Mouse (Mus musculus) heart, embryonic 11.5 days (tissue): ENCODE measurements around the gene Cox10. TPM values are rescaled to one million over a fixed set of nuclear protein-coding genes. Genes with fewer than 3 reads are reported as not detected.

Source experiments
- ATAC-seq: fragments of 200-750 bp; cut with Nextera tagmentation; replicated peaks from 2 replicates; pipeline ENCODE4 v1.8.0; 2017; ENCODE audit warnings: moderate library complexity; ENCODE audit not compliant: insufficient number of reproducible peaks, low FRiP score, low TSS enrichment
- H3K27ac ChIP-seq: fragments of 300-500 bp; sonication (generic); 2 replicates; pipeline ENCODE4 v1.5.1; 2014; ENCODE audit warnings: mild to moderate bottlenecking, low read depth, low read length
- H3K27me3 ChIP-seq: fragments of 300-500 bp; sonication (generic); 2 replicates; pipeline ENCODE4 v1.6.1; 2014; ENCODE audit warnings: mild to moderate bottlenecking, low read length, mixed read lengths; ENCODE audit not compliant: control insufficient read depth, insufficient read depth
- H3K36me3 ChIP-seq: fragments of 300-500 bp; sonication (generic); 2 replicates; pipeline ENCODE4 v1.6.1; 2014; ENCODE audit warnings: mild to moderate bottlenecking, low read length, moderate library complexity, mixed read lengths; ENCODE audit not compliant: control insufficient read depth, insufficient read depth
- H3K4me1 ChIP-seq: fragments of 300-500 bp; sonication (generic); 2 replicates; pipeline ENCODE4 v1.6.1; 2014; ENCODE audit warnings: low read length; ENCODE audit not compliant: control insufficient read depth, insufficient read depth
- H3K4me2 ChIP-seq: fragments of 300-500 bp; sonication (generic); 2 replicates; pipeline ENCODE4 v1.6.1; 2014; ENCODE audit warnings: mild to moderate bottlenecking, moderate library complexity
- H3K4me3 ChIP-seq: fragments of 300-500 bp; sonication (generic); 2 replicates; pipeline ENCODE4 v1.5.1; 2014; ENCODE audit warnings: low read depth, low read length
- H3K9ac ChIP-seq: fragments of 300-500 bp; sonication (generic); 2 replicates; pipeline ENCODE4 v1.6.1; 2014; ENCODE audit warnings: mild to moderate bottlenecking, low read depth, low read length, moderate library complexity
- H3K9me3 ChIP-seq: fragments of 300-500 bp; sonication (generic); replicated peaks from 2 replicates; pipeline ENCODE4 v1.6.1; 2016; ENCODE audit warnings: low read length; ENCODE audit not compliant: control insufficient read depth
- WGBS: fragments of 180-500 bp; shearing (Covaris S2); extraction: QIAGEN DNeasy Blood & Tissue Kit; methylation state at CpG from one replicate; pipeline ENCODE4 v1.1.7; 2014; ENCODE audit not compliant: insufficient replicate concordance; 5-methylcytosine and 5-hydroxymethylcytosine counted together
- polyA plus RNA-seq: library from polyadenylated mRNA; unstranded; fragments of >200 nt; fragmentation: Nextera tagmentation; extraction: Ambion mirVana; gene quantifications from 2 replicates; pipeline ENCODE4 v1.2.1, GENCODE M21; 2014

Cox10 gene
- polyA plus RNA-seq, 1 experiment from 2014 or later, result 35.2 TPM

- Histone ChIP-seq H3K4me2 (no peak overlapping the region), H3K9ac (no peak overlapping the region), H3K4me1 (peaks cover 8% of the 10 kb centered on the region; the same call in 1 of the 2 replicates), H3K27ac (no peak overlapping the region), H3K4me3 (no peak overlapping the region), H3K27me3 (no peaks in the 10 kb centered on the region), H3K9me3 (no peaks in the 10 kb centered on the region), H3K36me3 (no peaks in the 10 kb centered on the region; the same call in 1 of the 2 replicates)
- ATAC-seq, result no peak
- WGBS, result 87% methylated on average over 6 of the region's 6 CpGs
These were observed 108.5 kb downstream of the Cox10 start for GRCm38 (mm10) chr11:63970818-63971217.

GRCm38 (mm10) chr11:63969205-63969910 lies 109.9 kb downstream of the Cox10 start:
- Histone ChIP-seq H3K4me1 (peaks cover 8% of the 10 kb centered on the region; the same call in 1 of the 2 replicates), H3K27me3 (no peaks in the 10 kb centered on the region), H3K27ac (no peak overlapping the region), H3K9me3 (no peaks in the 10 kb centered on the region), H3K9ac (no peak overlapping the region), H3K4me3 (no peak overlapping the region), H3K36me3 (no peaks in the 10 kb centered on the region), H3K4me2 (no peak overlapping the region)
- ATAC-seq, result no peak
- WGBS, result 47% methylated on average over 11 of the region's 11 CpGs

- no peak overlapping the region for H3K4me2 ChIP-seq
- H3K36me3 ChIP-seq, result 0 out of 2 replicates have a peak, but pooled peaks cover under 1% of the 10 kb centered on the region
- no peak overlapping the region for H3K9ac ChIP-seq
- no peaks in the 10 kb centered on the region for H3K9me3 ChIP-seq
- H3K27ac ChIP-seq, result no peak overlapping the region
- peaks cover 8% of the 10 kb centered on the region; the same call in 1 of the 2 replicates for H3K4me1 ChIP-seq
- WGBS, result 24% methylated on average over 3 of the region's 3 CpGs
- no peak for ATAC-seq
- no peak overlapping the region for H3K4me3 ChIP-seq
- no peaks in the 10 kb centered on the region for H3K27me3 ChIP-seq
These were observed 110.8 kb downstream of the Cox10 start for GRCm38 (mm10) chr11:63968388-63969035.

- Histone ChIP-seq H3K27ac (no peak overlapping the region), H3K9me3 (no peaks in the 10 kb centered on the region), H3K4me2 (no peak overlapping the region), H3K27me3 (no peaks in the 10 kb centered on the region), H3K36me3 (0 out of 2 replicates have a peak, but pooled peaks cover 2% of the 10 kb centered on the region), H3K9ac (no peak overlapping the region), H3K4me1 (peaks cover 8% of the 10 kb centered on the region; the same call in 1 of the 2 replicates), H3K4me3 (no peak overlapping the region)
- WGBS, result 74% methylated on average over 9 of the region's 9 CpGs
- no peak for ATAC-seq
These were observed 111.5 kb downstream of the Cox10 start for GRCm38 (mm10) chr11:63967641-63968387.

GRCm38 (mm10) chr11:63965437-63965836 lies 113.8 kb downstream of the Cox10 start:
- WGBS, result 42% methylated on average over 5 of the region's 5 CpGs
- H3K27ac ChIP-seq, result no peak overlapping the region

GRCm38 (mm10) chr11:63957207-63957606 lies 122.1 kb downstream of the Cox10 start:
- H3K36me3 ChIP-seq, result no peaks in the 10 kb centered on the region
- ATAC-seq, result no peak
- peaks cover 3% of the 10 kb centered on the region; the same call in 1 of the 2 replicates for H3K4me1 ChIP-seq
- H3K9ac ChIP-seq, result no peak overlapping the region
- no peak overlapping the region for H3K4me2 ChIP-seq
- no peaks in the 10 kb centered on the region for H3K9me3 ChIP-seq
- no peaks in the 10 kb centered on the region for H3K27me3 ChIP-seq
- no peak overlapping the region for H3K27ac ChIP-seq
- 29% methylated on average over 4 of the region's 4 CpGs for WGBS
- H3K4me3 ChIP-seq, result no peak overlapping the region

More at GRCm38 (mm10) chr11:63965437-63965836, 113.8 kb downstream of the Cox10 start:
- Histone ChIP-seq H3K9me3 (no peaks in the 10 kb centered on the region), H3K4me2 (no peak overlapping the region), H3K36me3 (0 out of 2 replicates have a peak, but pooled peaks cover 2% of the 10 kb centered on the region), H3K4me3 (no peak overlapping the region), H3K4me1 (peaks cover 8% of the 10 kb centered on the region; the same call in 1 of the 2 replicates), H3K27me3 (no peaks in the 10 kb centered on the region), H3K9ac (no peak overlapping the region)
- ATAC-seq, result no peak

- no peak for ATAC-seq
- H3K27me3 ChIP-seq, result no peaks in the 10 kb centered on the region
These were observed 122.5 kb downstream of the Cox10 start for GRCm38 (mm10) chr11:63956748-63957147.

GRCm38 (mm10) chr11:63953887-63954286 lies 125.4 kb downstream of the Cox10 start:
- H3K4me2 ChIP-seq, result no peak overlapping the region
- peaks cover 7% of the 10 kb centered on the region; the same call in 1 of the 2 replicates for H3K4me1 ChIP-seq
- H3K4me3 ChIP-seq, result no peak overlapping the region
- no peaks in the 10 kb centered on the region for H3K9me3 ChIP-seq
- H3K36me3 ChIP-seq, result no peaks in the 10 kb centered on the region
- H3K9ac ChIP-seq, result no peak overlapping the region
- WGBS, result 70% methylated on average over 2 of the region's 2 CpGs
- H3K27ac ChIP-seq, result no peak overlapping the region
- H3K27me3 ChIP-seq, result peaks cover 4% of the 10 kb centered on the region; the same call in 1 of the 2 replicates
- ATAC-seq, result no peak

More at GRCm38 (mm10) chr11:63956748-63957147, 122.5 kb downstream of the Cox10 start:
- H3K9ac ChIP-seq, result no peak overlapping the region
- no peaks in the 10 kb centered on the region for H3K9me3 ChIP-seq
- no peaks in the 10 kb centered on the region for H3K36me3 ChIP-seq
- no peak overlapping the region for H3K27ac ChIP-seq
- H3K4me3 ChIP-seq, result no peak overlapping the region
- peaks cover 7% of the 10 kb centered on the region; the same call in 1 of the 2 replicates for H3K4me1 ChIP-seq
- WGBS, result 28% methylated on average over 7 of the region's 7 CpGs
- H3K4me2 ChIP-seq, result no peak overlapping the region
